Mouse (Mus musculus) CH12.LX (cell line): ENCODE measurements around the gene Cyp2a12.

ENCODE experiments used
- CTCF ChIP-seq, 2 experiments: IDR thresholded peaks in 1 of 2; conservative IDR thresholded peaks in 1 of 2; 2 replicates each; pipeline ENCODE4 v1.5.1; 2011 to 2012; ENCODE audit warnings: low read depth in 2 of 2, low read length in 2 of 2, improper control_type of control experiment in 1 of 2, inconsistent platforms in 1 of 2, mild to moderate bottlenecking in 1 of 2, moderate library complexity in 1 of 2
- EP300 ChIP-seq: IDR thresholded peaks from 2 replicates; pipeline ENCODE4 v1.6.1; 2011; ENCODE audit warnings: low read length, improper control_type of control experiment
- SIN3A ChIP-seq: IDR thresholded peaks from 2 replicates; pipeline ENCODE4 v1.6.1; 2012; ENCODE audit warnings: low read length, improper control_type of control experiment, inconsistent platforms
- SMC3 ChIP-seq: IDR thresholded peaks from 2 replicates; pipeline ENCODE4 v1.6.1; 2011; ENCODE audit warnings: low read depth, low read length, improper control_type of control experiment
- TCF12 ChIP-seq: IDR thresholded peaks from 2 replicates; pipeline ENCODE4 v1.6.1; 2014; ENCODE audit warnings: low read depth, mild to moderate bottlenecking, inconsistent platforms, low read length, improper control_type of control experiment

- no peak for TF ChIP-seq EP300
- no peak for TF ChIP-seq SMC3
- TF ChIP-seq CTCF (conservative IDR thresholded peaks at IDR 0.05 in 1 of 2, IDR thresholded peaks at IDR 0.05 in 1 of 2; ENCODE audit: low read depth in 2 of 2, low read length in 2 of 2), result no peak
- TF ChIP-seq SIN3A, result no peak
- no peak for TF ChIP-seq TCF12
Observed at GRCm38 (mm10) chr7:27078641-27079040, 49.8 kb downstream of the Cyp2a12 start.
